Mouse (Mus musculus) ES-Bruce4 (cell line): ENCODE data around the gene Dcaf17. TPM values are rescaled to one million over a fixed set of nuclear protein-coding genes. Genes with fewer than 3 reads are reported as not detected.

ENCODE experiments used
- H3K27ac ChIP-seq: 2 replicates; pipeline ENCODE4 v1.5.1; 2012; ENCODE audit warnings: low read length, inconsistent platforms; ENCODE audit not compliant: insufficient read depth
- H3K27me3 ChIP-seq: 2 replicates; pipeline ENCODE4 v1.6.1; 2012; ENCODE audit warnings: mild to moderate bottlenecking, low read length, inconsistent platforms; ENCODE audit not compliant: control insufficient read depth, poor library complexity, insufficient read depth, severe bottlenecking
- H3K36me3 ChIP-seq: 2 replicates; pipeline ENCODE4 v1.6.1; 2012; ENCODE audit warnings: inconsistent platforms, mild to moderate bottlenecking, low read length, moderate library complexity; ENCODE audit not compliant: control insufficient read depth, poor library complexity, insufficient read depth, severe bottlenecking
- H3K4me1 ChIP-seq: one replicate; pipeline ENCODE4 v1.8.1; 2011; ENCODE audit warnings: low read length; ENCODE audit not compliant: control insufficient read depth, insufficient read depth
- H3K4me3 ChIP-seq: 2 replicates; pipeline ENCODE4 v1.5.1; 2011; ENCODE audit warnings: low read depth, mild to moderate bottlenecking, low read length
- H3K9ac ChIP-seq: 2 replicates; pipeline ENCODE4 v1.6.1; 2012; ENCODE audit warnings: low read depth, mild to moderate bottlenecking, inconsistent platforms; ENCODE audit not compliant: poor library complexity, severe bottlenecking
- H3K9me3 ChIP-seq: replicated peaks from 2 replicates; pipeline ENCODE4 v1.6.1; 2012; ENCODE audit warnings: mild to moderate bottlenecking, low read length, inconsistent platforms; ENCODE audit not compliant: control insufficient read depth, poor library complexity, insufficient read depth, severe bottlenecking
- CTCF ChIP-seq: IDR thresholded peaks from one replicate; pipeline ENCODE4 v1.8.1; 2011; ENCODE audit warnings: low read depth, low read length
- EP300 ChIP-seq: IDR thresholded peaks from 2 replicates; pipeline ENCODE4 v1.6.1; 2011; ENCODE audit warnings: low read depth, low read length; ENCODE audit not compliant: insufficient read depth
- POLR2A ChIP-seq: IDR thresholded peaks from one replicate; pipeline ENCODE4 v1.8.1; 2011; ENCODE audit warnings: low read length; ENCODE audit not compliant: insufficient read depth
- polyA plus RNA-seq: library from polyadenylated mRNA; stranded (reverse); fragments of >200 nt; gene quantifications from 2 replicates; pipeline ENCODE4 v1.2.4, GENCODE M21; 2011; ENCODE audit warnings: low read depth; ENCODE audit not compliant: missing spikeins, insufficient read depth, insufficient read length

Gene Dcaf17
- polyA plus RNA-seq, 1 experiment, result 52.8 TPM

DNA sequence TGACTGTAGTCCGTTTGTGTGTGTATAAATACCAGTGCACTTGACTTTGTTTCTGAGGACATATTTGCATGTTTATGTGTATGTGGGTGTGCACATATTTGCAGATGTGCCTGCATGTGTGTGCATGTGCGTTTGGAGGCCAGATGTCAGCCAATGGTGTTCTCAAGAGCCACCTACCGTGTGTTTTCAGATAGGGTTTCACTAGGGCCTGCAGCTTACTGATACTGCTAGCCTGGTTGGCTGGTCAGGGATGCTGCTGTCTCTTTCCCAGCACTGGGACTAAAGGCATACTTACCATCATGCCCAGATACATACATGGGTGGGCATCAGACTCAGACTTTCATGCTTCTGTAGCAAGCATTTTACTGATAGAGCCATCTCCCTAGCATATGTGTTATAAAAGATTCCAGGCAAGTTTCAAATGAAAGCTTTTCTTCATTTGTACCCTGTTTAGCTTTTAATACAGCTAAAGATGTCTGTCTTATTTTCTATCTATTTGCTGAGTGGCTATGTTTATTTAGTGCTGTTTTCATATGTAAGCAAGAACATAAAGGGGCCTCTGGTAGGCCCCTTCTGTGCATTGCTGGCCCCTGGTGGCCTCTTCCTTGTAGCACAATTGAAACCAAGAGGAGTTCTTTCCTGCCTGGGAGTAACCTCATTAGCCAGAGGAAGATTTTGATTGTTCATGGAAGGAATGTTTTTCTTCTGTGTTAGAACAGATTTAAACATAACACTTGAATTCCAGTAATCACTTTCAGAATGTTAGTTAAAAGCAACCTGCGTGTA is 35.7 kb downstream of the Dcaf17 start:
- Histone ChIP-seq H3K36me3 (peaks cover 23% of the 10 kb centered on the region), H3K9me3 (no peaks in the 10 kb centered on the region), H3K4me1 (no peaks in the 10 kb centered on the region), H3K9ac (no peak overlapping the region), H3K4me3 (no peak overlapping the region), H3K27me3 (no peaks in the 10 kb centered on the region), H3K27ac (no peak overlapping the region)
- no peak for TF ChIP-seq EP300
- no peak for TF ChIP-seq CTCF
- no peak for TF ChIP-seq POLR2A

DNA sequence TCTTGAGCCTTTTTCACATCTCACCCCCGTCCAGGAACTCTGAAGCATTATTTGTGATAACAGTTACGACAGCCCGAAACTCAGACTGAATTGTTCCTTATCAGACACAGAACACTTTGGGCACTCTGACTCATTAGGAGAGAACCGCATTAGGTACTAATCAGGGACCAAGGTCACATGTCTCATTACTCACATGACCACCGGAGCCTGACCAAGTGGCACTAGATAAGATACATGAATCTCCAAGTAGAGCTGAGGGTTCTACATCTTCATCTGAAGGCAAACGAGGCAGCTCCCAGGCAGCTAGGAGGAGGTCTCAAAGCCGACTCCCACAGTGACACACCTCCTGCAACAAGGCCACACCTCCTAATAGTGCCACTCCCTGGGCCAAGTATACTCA is 41.0 kb downstream of the Dcaf17 start:
- Histone ChIP-seq H3K27me3 (no peaks in the 10 kb centered on the region), H3K36me3 (peaks cover 6% of the 10 kb centered on the region), H3K4me1 (no peaks in the 10 kb centered on the region), H3K27ac (no peak overlapping the region), H3K9me3 (no peaks in the 10 kb centered on the region), H3K9ac (no peak overlapping the region), H3K4me3 (no peak overlapping the region)
- TF ChIP-seq EP300 (no peak), POLR2A (no peak), CTCF (no peak)

DNA sequence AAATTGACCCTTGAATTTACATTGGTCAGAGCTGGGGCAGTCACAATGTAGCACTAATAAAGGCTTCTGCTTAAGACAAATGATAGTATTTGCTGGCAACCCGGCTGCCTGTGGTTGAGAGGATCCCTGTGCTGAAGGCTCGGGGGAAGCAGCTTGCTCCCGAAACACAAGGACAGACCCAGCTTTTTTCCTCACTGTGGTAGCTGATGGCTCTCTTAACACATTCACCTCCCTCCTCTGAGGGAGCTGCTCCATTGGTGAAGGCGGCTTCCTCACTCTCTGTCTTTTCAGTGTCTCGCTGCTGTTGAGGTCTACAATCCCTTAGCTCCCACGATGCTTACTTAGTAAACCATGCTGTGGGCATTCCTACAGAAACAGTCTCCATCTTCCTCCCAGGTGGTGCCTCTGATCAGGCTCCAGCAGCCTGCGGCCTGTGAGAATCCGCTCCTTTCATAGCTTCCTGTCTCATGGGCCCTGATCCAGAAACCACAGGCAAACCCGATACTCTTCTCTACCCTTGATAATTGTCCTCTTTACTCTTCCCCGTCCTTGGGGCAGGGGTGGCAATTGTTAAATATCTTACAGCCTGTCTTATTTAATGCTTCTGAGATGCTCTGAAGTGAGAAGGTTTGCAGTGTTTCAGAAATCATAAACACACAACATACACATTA is 47.6 kb downstream of the Dcaf17 start:
- Histone ChIP-seq H3K27ac (no peak overlapping the region), H3K36me3 (no peaks in the 10 kb centered on the region), H3K9me3 (no peaks in the 10 kb centered on the region), H3K9ac (no peak overlapping the region), H3K4me1 (no peaks in the 10 kb centered on the region), H3K27me3 (no peaks in the 10 kb centered on the region), H3K4me3 (no peak overlapping the region)
- TF ChIP-seq CTCF, result no peak
- no peak for TF ChIP-seq EP300
- TF ChIP-seq POLR2A, result no peak

DNA sequence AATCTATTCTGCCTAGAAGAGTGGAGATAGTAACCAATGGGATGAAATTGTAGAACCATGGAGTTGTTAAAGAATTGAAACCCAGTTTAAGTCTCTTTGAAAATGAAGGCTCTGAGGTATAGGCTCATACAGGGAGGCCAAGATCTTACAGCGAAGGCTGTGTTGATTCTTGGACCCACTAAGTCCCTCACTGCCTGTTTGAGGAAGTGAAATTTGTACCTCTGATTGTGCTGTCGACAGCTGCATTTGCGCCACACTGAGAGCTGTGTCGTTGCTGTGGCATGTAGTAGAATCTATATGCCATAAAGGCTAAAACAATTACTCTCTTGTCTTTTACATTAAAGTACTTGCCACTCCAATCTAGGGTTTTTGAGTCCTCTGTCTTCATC is 48.2 kb downstream of the Dcaf17 start:
- H3K9ac ChIP-seq, result no peak overlapping the region
- TF ChIP-seq CTCF (no peak), EP300 (no peak), POLR2A (no peak)
- no peaks in the 10 kb centered on the region for H3K27me3 ChIP-seq
- H3K36me3 ChIP-seq, result no peaks in the 10 kb centered on the region
- no peak overlapping the region for H3K4me3 ChIP-seq
- H3K9me3 ChIP-seq, result no peaks in the 10 kb centered on the region
- H3K27ac ChIP-seq, result no peak overlapping the region
- no peaks in the 10 kb centered on the region for H3K4me1 ChIP-seq

DNA sequence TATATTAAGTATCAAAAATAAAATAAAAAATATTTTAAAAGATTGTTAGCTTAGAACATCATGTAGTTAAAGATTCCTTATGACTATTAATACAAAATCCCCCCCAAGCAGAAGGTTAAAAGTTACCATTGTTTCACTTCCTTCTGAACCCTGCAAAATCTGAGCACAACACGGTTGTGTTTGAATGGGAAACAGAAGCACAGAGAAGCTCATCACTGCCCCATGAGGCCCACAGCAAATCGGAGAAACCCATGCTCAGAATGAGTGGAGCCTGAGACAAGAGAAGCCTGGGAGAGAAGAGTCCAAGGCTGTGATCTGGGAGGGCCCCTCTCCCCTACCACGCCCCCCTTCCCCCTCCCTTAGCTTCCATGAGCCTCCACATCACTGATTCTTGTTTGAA is 49.6 kb downstream of the Dcaf17 start:
- TF ChIP-seq CTCF, result no peak
- Histone ChIP-seq H3K9ac (no peak overlapping the region), H3K27me3 (no peaks in the 10 kb centered on the region), H3K9me3 (no peaks in the 10 kb centered on the region), H3K36me3 (no peaks in the 10 kb centered on the region), H3K27ac (no peak overlapping the region), H3K4me3 (no peak overlapping the region), H3K4me1 (no peaks in the 10 kb centered on the region)

GRCm38 (mm10) chr2:71105469-71106215 is 50.5 kb downstream of the Dcaf17 start:
- Histone ChIP-seq H3K36me3 (no peaks in the 10 kb centered on the region), H3K9ac (no peak overlapping the region), H3K9me3 (no peaks in the 10 kb centered on the region), H3K4me3 (no peak overlapping the region), H3K27ac (no peak overlapping the region), H3K4me1 (no peaks in the 10 kb centered on the region), H3K27me3 (no peaks in the 10 kb centered on the region)
- TF ChIP-seq EP300 (no peak), POLR2A (no peak)
